Mouse (Mus musculus) heart, postnatal 25 days (tissue): Measurements from ENCODE around the gene Nup214. TPM values are rescaled to one million over a fixed set of nuclear protein-coding genes. Genes with fewer than 3 reads are reported as not detected.

Experiments
- DNase-seq: peaks from one replicate; pipeline ENCODE4 v3.0.0; 2022; ENCODE audit warnings: low spot score
- intact Hi-C: fragments of 180-260 bp; cut with DNase I; formaldehyde crosslinking; loops from one replicate; pipeline ENCODE4 v1.15.1; 2025
- total RNA-seq, 2 experiments: library from RNA; stranded (reverse); gene quantifications; 2 replicates each; pipeline ENCODE4 v1.2.3; 2021

The Nup214 gene
- total RNA-seq, 2 experiments from 2014 or later, result 27.4 to 28.3 TPM

DNA sequence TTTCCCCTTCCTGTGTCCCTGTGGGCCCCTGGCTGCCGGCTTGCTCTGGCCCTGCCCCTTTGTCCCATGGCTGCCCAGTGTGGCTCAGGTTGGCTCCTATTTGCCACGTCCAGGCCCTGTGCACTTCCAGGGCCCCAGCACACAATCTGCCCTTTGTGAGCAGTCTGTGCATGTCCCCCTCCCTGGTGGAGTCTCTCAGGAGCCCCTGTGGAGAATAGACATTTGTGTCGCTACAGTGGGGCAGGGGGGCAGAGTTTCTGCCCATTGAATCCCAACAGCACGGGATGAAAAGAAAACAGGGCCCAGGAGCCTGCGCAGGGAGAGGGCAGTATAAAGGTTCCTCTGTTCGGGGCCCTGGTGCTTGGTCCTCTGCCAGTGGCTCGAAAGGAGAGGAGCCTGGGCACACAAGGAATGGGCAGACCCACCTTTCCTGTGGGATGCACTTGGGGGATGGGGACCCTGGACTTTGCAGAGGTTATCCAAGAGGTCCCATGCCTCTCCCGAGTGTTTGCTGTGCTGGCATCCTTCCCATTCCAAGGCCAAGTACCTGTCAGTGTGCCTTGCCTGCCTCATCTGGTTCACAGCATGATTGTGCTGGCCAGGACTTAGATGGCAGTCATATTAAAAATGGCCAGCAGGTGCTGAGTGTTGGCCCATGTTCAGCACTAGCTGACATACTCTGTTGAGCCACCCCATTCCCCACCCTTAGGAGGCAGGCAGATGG, 11.6 kb upstream of the Nup214 start:
- intact Hi-C loops, result no loop called here

DNA sequence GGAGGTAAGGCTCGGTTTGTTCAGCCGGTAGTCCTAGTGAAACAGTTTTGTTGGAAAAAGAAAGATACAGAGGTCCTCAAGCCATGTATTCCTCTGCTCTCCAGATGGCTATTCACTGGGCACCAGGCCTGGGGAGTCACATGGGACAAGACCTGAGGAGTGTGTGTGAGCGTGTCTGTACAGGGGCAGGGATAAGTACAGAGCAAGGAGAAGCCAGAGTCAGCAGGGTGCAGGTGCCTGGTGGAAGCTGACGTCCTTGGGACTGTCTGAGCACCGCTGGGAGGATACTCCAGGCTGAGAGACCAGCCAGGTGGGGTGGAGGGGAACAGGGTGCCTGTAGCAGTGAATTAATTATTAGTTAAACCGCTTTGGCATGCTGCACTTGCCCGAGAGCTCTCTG, 10.7 kb upstream of the Nup214 start:
- intact Hi-C loops, result no loop called here
- DNase-seq, result no peak

More for the DNA sequence above, 11.6 kb upstream of the Nup214 start:
- DNase-seq, result no peak

DNA sequence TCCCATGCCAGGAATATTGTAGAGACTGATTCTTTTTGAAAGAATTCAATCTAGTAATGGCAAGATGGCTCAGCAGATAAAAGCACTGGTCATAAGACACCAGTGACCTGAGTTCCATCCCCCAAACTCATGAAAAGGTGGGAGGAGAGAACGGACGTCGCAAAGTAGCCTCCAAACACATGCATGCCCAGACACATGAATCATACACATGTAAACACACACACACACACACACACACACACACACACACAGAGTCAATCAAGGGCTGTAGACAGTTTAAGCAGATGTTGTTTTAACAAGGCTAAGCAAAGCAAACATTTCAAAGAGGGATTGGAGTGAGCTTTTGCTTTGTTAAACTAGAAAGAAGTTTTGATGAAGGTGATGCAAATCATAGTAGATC, 10.0 kb upstream of the Nup214 start:
- no peak for DNase-seq
- intact Hi-C loops, result no loop called here

DNA sequence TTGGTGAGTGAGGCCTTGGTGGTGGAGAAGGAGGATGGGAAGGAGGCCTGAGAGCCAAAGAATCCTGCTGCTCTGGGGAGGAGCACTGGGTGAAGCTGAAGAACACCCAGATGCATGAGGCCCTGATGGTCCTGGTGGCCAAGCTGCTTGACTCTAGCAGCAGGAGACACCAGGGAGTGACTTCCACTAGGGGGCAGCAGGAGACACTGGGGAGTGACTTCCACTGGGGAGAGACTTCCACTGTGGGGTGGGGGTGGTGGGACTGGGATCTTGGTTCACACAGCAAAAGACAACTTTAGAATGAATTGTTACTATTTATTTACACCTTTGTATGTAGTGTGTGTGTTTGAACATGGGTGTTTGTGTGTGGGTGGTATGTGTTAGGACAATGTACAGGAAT, 9.1 kb upstream of the Nup214 start:
- DNase-seq, result no peak
- intact Hi-C loops, result no loop called here

DNA sequence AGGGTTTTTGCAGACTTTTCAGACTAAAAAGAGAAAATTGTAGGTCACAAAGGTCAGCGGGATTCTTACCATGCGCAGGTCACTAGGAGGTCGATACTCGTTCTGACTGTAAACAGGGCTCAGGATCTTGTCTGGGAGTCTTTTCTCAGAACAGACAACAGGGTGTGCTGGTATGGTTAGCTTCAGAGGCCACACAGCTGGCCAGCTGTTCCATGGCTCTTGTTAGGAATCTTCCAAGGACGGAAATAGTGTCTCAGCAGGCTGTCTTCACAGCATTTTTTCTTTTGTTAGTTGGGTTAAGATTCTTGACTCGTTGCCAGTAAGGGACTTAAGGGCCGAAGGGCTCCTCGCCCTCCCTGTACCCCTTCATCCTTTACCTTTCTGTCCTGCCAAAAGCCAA, 7.4 kb upstream of the Nup214 start:
- intact Hi-C loops, result no loop called here
- no peak for DNase-seq

DNA sequence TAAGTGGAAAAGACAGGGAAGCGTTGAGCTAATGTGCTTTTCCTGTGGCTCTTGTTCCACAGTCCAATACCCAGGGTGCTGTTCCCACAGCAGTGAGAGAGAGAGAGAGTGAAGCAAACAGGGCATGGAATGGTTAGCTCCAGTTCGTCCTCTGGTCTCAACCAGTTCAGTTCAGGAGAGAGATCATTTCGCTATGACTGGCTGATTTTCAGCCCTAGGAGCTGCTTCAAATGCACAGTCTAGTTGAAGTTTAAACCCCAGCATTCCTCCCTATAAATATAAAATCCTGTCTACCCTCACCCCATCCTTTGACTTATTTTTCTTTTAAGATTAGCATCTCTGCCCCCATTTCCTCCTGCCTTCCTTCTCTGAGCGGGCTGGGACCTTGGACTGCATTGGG, 1.6 kb upstream of the Nup214 start:
- intact Hi-C loops, result no loop called here
- no peak for DNase-seq

DNA sequence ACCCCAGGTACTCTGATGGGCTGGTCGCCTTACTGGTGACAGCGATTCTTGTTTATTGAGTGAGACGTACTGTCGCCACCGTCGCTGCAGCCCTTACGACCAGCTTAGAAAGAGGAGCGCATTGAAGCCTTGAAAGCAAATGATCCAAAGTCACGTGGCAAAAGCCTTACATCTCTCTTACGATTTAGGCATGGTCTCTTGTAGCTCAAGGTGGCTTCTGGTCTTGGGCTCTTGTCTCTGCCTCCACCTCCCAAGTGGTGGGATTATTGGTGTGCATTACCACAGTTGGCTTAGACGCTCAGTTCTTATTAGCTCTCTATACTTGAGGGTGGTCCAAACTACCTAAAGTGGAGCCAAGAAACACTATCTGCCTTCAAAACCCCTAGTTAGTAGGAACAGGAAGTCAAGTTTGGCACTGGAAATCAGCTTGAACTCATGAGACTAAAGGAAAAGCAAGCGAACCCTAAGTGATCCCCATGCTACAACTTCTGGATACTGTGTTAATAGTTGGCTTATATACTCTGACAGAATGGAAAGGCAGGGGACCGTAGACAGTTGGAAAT, 654 bp downstream of the Nup214 start:
- intact Hi-C loops, result no loop called here
- no peak for DNase-seq

DNA sequence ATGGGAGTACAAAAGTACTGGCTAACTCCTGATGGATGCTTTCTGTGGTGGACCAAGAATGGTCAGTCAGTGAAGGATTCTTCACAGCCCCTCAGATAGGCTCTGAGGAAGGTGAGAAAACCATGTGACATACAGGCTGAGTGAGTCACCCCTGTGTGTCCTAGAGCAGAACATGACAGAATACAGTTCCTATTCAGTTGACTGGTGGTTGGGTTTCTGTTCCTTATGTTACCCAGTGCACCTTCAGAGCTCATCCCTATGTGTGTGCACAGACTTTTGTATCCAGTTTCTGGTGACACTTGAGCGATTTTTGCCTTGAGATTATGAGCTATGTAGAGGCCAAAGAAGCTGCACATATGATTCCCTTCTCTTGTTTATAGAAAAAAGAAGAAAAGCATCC, 13.5 kb downstream of the Nup214 start:
- intact Hi-C loops, result no loop called here
- no peak for DNase-seq

DNA sequence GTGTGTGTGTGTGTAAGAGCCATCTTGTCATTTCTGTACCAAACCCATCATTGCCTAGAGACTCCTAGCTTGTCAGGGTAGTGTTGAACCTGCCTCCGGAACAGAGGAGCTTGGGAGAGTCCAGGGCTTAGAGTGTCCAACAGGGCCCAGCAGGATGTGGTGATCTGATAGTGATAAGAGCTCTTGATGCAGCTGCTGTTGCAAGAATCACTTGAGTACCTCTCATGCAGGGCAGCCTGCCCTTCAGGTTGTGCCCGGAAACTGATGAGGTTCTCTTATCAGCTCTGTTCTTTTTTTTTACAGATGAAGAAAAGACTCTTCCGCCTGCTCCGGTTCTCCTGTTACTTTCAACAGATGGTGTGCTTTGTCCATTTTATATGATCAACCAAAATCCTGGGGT, 16.7 kb downstream of the Nup214 start:
- intact Hi-C loops, result no loop called here

DNA sequence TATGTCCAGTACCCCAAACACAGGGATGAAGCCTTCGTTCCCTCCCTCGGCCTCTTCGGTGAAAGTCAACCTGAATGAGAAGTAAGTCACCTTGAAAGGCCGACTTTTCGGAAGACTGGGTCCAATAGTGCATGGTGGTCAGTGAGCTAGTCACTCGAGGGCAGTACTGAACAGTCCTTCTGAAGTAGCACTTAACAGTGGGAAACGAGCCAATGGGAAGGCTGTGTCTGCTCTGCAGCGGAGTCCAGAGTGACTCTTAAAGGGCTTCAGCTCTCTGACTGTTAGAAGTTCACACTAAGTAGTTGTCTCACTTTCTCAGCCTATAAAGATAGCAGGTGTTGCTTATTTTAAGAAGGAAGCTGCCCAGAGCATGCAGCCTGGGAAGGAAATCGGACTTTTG, 20.7 kb downstream of the Nup214 start:
- no peak for DNase-seq
- intact Hi-C loops, result no loop called here

More for the DNA sequence above, 16.7 kb downstream of the Nup214 start:
- no peak for DNase-seq

DNA sequence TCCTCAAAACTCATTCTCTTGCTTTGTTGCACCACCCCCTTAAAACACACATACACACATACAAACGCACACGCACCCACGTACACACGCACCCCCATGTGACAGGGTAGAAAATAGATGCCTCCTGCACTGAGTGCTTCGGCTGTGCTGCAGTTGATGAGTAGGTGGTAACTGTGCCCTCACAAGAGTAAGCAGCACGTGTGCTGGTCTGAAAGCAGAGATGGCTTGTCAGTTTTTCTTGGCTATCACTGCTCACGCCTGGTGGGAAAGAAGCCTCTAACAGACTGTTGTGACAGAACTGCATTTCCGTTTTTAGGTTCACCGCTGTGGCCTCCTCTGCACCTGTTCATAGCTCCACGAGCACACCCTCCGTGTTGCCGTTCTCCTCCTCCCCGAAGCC, 21.8 kb downstream of the Nup214 start:
- no peak for DNase-seq
- intact Hi-C loops, result no loop called here

DNA sequence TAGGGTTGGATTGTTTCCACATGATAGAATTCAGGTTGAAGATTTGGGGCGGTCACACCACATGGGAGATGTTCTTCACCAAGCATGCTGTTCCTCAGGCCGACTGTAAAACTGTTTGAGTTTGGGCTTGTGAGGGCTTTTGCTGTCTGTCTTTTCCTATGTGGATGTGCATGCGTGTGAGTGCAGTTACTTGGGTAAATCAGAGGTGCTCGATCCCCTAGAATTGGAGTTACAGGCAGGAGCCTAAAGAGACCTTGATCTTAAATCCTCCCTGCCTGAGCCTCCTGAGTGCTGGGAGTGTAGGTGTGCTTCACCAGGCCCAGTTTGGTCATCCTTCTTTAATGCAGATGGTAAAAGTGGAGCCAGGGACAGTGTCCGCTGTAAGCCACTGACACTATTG, 23.3 kb downstream of the Nup214 start:
- intact Hi-C loops, result no loop called here
- DNase-seq, result no peak

DNA sequence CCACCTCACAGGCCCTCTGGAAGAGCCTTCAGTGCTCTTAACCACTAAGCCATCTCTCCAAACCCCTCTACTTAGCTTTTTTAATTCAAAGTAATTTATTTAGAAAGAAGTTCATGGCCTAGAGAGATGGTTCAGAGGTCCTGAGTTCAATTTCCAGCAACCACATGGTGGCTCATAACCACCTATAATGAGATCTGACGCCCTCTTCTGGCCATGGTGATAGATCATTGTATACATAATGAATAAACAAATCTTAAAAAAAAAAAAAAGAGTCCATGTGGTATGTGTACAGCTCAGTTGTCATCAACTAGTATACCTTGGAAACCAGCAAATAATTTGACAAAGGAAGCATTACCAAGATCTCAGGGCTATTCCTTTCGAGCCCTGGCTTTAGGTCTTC, 24.2 kb downstream of the Nup214 start:
- DNase-seq, result no peak
- intact Hi-C loops, result no loop called here

DNA sequence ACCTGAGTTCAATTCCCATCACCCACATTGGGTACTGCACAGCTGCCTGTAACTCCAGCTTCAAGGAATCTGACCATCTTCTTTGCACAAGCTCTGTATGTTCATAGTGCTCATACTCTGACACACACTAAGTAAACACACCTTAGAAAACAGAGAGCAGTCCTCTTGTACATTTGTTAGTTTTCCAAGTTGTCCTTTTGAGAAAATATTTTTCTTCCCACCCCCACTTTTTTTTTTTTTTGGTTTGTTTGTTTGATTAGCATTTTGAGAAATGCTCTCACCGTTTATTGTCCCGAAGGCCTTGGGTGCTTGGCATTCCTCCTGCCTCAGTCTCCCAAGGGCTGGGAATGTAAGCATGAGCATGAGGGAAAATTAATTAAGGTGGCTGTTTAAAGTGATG, 34.1 kb downstream of the Nup214 start:
- no peak for DNase-seq
- intact Hi-C loops, result no loop called here

DNA sequence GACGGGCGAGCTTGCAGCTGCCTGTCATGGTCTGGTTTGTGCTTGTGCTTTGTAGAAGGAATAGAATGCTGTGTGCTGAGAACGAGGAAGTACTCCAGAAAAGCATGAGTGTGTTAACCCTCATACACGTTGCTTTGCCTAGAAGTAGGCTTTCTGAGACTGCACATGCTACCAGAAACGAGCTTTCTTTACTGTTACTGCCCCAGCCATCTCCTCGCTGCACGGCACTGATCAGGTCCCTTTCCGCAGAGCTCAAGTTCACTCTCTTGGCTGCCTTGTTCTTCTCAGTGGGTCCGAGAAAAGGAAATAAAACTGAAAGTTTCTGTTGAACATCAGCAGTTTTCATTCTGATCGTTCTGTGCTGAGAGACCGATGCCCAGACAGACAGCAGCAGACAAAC, 34.5 kb downstream of the Nup214 start:
- intact Hi-C loops, result no loop called here
- DNase-seq, result no peak

DNA sequence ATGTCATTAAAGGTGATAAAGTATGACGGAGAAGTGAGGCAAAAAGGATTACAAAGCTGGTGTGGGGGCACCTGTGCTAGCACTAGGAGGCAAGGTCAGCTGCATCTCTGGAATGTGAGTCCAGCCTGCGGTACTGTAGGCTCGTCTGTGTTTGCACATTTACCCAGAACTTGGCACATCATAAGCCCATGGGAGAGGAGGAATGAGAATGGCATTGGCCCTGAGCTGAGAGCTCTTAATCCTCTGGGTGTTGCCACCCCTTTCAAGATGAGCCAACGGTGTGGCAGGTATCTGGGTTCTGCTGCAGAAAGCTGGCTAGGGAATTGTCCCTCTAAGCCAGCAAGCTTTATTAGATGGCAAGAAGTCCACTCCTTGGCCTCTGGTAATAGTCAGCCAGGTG, 45.5 kb downstream of the Nup214 start:
- intact Hi-C loops, result no loop called here
- DNase-seq, result no peak

DNA sequence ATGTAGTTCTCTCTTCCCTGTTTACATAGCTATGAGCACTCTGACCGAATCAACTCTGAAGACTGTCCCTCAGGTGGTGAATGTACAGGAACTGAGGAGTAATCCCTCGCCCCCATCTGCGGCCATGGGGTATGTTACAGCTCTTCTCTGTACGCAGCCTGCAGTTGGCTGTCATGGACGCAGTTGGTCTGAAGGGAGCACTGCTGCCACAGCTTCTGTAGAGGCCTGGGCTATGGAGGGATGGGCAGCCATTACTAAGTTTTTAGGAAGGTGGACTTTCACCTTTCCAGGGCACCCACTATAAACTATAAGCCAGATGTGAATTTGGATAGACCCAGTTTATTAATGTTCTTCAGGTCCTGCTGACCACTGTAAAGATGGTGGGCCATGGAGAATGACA, 46.0 kb downstream of the Nup214 start:
- DNase-seq, result no peak
- intact Hi-C loops, result no loop called here

DNA sequence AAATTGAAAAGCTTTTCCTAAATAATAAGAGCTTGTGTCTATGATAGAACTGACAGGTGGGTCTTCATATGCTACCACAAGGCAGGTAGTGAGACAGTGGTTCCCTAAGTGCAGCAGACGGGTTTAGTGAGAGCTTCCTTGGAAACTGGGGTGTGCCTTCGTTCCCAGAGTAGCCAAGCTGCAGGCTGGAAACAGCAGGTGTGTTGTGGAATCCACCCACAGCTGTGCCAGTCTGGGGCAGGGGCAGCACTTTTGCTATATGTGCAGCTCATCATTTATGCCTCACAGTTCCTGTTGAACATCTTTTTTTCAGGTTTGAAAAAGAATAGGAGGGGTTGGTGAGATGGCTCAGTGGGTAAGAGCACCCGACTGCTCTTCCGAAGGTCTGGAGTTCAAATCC, 50.1 kb downstream of the Nup214 start:
- no peak for DNase-seq
- intact Hi-C loops, result no loop called here

DNA sequence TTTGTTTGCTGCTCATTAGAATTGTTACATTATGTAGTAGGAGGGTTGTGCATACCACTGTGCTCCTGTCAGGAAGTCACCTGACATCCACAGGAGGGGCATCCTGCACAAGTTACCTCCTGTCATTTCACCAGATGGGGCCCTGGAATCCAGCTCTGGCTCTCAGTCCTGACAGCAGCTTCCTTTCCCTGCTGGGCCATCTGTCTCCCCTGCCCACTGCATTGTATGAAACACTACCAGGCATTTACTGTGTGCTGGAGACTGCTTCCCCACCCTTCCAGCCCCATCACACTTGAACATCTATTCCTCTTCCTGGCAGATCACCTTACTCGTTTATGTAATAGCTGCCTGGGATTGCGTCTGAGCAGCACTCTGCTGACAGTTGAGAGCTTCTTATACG, 55.4 kb downstream of the Nup214 start:
- intact Hi-C loops, result no loop called here
- no peak for DNase-seq

DNA sequence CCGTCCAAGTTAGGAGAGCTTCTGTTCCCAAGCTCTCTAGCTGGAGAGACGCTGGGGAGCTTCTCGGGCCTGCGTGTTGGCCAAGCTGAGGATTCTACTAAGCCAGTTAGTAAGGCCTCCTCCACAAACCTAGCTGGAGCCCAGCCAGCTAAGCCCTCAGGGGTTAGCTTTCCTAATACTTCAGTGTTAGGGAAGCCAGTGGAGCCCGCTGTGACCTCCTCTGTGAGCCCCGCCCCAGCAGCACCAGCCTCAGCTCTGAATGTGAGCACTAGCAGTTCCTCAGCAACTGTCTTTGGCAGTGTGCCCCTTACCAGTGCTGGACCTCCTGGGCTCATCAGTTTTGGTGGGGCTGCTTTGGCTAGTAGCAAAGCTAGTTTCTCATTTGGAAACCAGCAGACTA, 59.2 kb downstream of the Nup214 start:
- intact Hi-C loops, result no loop called here
- peak; percentile 35 for DNase-seq

DNA sequence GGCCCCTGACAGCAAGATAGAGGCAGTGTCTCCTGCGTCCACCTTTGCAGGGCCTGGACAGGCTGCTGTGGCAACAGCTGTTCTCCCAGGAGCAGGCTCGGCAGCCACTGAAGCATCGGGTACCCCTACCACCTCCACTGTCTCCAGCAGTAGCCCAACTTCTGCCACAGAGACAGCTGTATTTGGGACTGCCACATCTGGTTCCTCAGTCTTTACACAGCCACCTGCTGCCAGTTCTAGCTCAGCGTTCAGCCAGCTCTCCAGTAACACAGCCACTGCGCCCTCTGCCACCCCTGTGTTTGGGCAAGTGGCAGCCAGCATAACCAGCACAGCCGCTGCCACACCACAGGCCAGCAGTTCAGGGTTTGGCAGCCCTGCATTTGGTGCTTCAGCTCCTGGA, 60.0 kb downstream of the Nup214 start:
- intact Hi-C loops, result no loop called here
- DNase-seq, result no peak

DNA sequence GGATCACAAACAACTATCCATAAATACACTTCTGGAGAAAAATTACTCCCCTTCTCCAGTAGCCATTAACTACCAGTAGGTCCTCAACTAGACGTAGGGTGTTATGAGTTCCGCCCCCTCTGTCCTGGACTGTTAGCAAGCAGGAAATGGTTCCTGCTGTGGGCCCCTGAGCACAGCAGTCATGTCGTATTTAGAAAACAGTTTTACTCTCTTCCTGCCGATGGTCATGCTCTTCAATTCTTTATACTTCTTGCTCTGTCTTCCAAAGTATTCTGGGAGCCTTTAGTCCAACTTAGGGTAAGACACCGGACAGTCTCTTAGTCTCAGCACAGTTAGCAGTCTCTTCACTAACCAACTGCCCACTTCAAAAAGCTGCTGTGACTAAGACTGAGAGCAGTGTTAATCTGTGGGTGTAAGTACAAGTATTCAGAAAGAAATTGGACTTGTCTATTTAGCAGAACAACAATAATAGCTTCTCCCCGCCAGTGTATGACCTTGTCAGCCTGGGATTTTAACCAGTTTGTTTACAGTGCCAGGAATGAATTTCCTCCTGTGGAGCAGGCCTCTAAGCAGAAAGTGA, 63.1 kb downstream of the Nup214 start:
- no peak for DNase-seq
- intact Hi-C loops, result no loop called here
